Mouse (Mus musculus) lung, embryonic 16.5 days (tissue): ENCODE results near the gene Tmem163. TPM values are rescaled to one million over a fixed set of nuclear protein-coding genes. Genes with fewer than 3 reads are reported as not detected.

Experiments used
- ATAC-seq: fragments of 200-750 bp; cut with Nextera tagmentation; 2 replicates; pipeline ENCODE4 v1.8.0; 2017; ENCODE audit warnings: low read depth, mild to moderate bottlenecking, moderate library complexity
- H3K27ac ChIP-seq: fragments of 300-500 bp; sonication (generic); 2 replicates; pipeline ENCODE4 v1.5.1; 2014; ENCODE audit warnings: mild to moderate bottlenecking, control low read depth, low read length
- H3K27me3 ChIP-seq: fragments of 300-500 bp; sonication (generic); 2 replicates; pipeline ENCODE4 v1.6.1; 2014; ENCODE audit warnings: low read depth, low read length, mixed read lengths; ENCODE audit not compliant: control insufficient read depth, insufficient read depth
- H3K36me3 ChIP-seq: fragments of 300-500 bp; sonication (generic); 2 replicates; pipeline ENCODE4 v1.6.1; 2014; ENCODE audit warnings: low read length; ENCODE audit not compliant: control insufficient read depth, insufficient read depth
- H3K4me1 ChIP-seq: fragments of 300-500 bp; sonication (generic); replicated peaks from 2 replicates; pipeline ENCODE4 v1.6.1; 2014; ENCODE audit warnings: low read length, mixed read lengths; ENCODE audit not compliant: control insufficient read depth, insufficient read depth
- H3K4me2 ChIP-seq: fragments of 300-500 bp; sonication (generic); 2 replicates; pipeline ENCODE4 v1.6.1; 2014; ENCODE audit warnings: low read depth, low read length, control low read depth
- H3K4me3 ChIP-seq: fragments of 300-500 bp; sonication (generic); 2 replicates; pipeline ENCODE4 v1.5.1; 2014; ENCODE audit warnings: mild to moderate bottlenecking, low read length, control low read depth
- H3K9ac ChIP-seq: fragments of 300-500 bp; sonication (generic); 2 replicates; pipeline ENCODE4 v1.6.1; 2014; ENCODE audit warnings: low read length, control low read depth
- H3K9me3 ChIP-seq: fragments of 300-500 bp; sonication (generic); 2 replicates; pipeline ENCODE4 v1.6.1; 2016; ENCODE audit warnings: low read length; ENCODE audit not compliant: control insufficient read depth
- WGBS: fragments of 180-500 bp; shearing (Covaris S2); extraction: QIAGEN DNeasy Blood & Tissue Kit; methylation state at CpG from one replicate; pipeline ENCODE4 v1.1.7; 2014; 5-methylcytosine and 5-hydroxymethylcytosine counted together
- polyA plus RNA-seq: library from polyadenylated mRNA; unstranded; fragments of >200 nt; fragmentation: Nextera tagmentation; extraction: Ambion mirVana; gene quantifications from 2 replicates; pipeline ENCODE4 v1.2.1, GENCODE M21; 2015

The Tmem163 gene
- polyA plus RNA-seq, 1 experiment from 2014 or later, result 3.3 TPM

- H3K4me2 ChIP-seq, result no peak overlapping the region
- no peaks in the 10 kb centered on the region for H3K4me1 ChIP-seq
- H3K9ac ChIP-seq, result no peak overlapping the region
- no peaks in the 10 kb centered on the region for H3K27me3 ChIP-seq
- no peaks in the 10 kb centered on the region for H3K36me3 ChIP-seq
- no peak overlapping the region for H3K27ac ChIP-seq
- ATAC-seq, result peak; percentile 90
- no peak overlapping the region for H3K4me3 ChIP-seq
- no peaks in the 10 kb centered on the region for H3K9me3 ChIP-seq
- WGBS, result 48% methylated on average over 1 of the region's 1 CpGs
Observed at GRCm38 (mm10) chr1:127586156-127586555, 93.2 kb downstream of the Tmem163 start.

GRCm38 (mm10) chr1:127577981-127578380 is 101.4 kb downstream of the Tmem163 start:
- Histone ChIP-seq H3K4me1 (no peaks in the 10 kb centered on the region), H3K9me3 (no peaks in the 10 kb centered on the region), H3K4me3 (no peak overlapping the region), H3K4me2 (no peak overlapping the region), H3K27me3 (no peaks in the 10 kb centered on the region), H3K27ac (no peak overlapping the region), H3K9ac (no peak overlapping the region), H3K36me3 (no peaks in the 10 kb centered on the region)
- WGBS, result 66% methylated on average over 5 of the region's 5 CpGs
- ATAC-seq, result no peak

- H3K27ac ChIP-seq, result no peak overlapping the region
- no peaks in the 10 kb centered on the region for H3K27me3 ChIP-seq
- ATAC-seq, result no peak
- H3K4me1 ChIP-seq, result no peaks in the 10 kb centered on the region
- no peaks in the 10 kb centered on the region for H3K36me3 ChIP-seq
- H3K9me3 ChIP-seq, result no peaks in the 10 kb centered on the region
- H3K4me3 ChIP-seq, result no peak overlapping the region
- H3K9ac ChIP-seq, result no peak overlapping the region
- H3K4me2 ChIP-seq, result no peak overlapping the region
- 87% methylated on average over 7 of the region's 7 CpGs for WGBS
Observed at GRCm38 (mm10) chr1:127577083-127577482, 102.3 kb downstream of the Tmem163 start.

GRCm38 (mm10) chr1:127576563-127576962 is 102.8 kb downstream of the Tmem163 start:
- 59% methylated on average over 8 of the region's 8 CpGs for WGBS
- Histone ChIP-seq H3K36me3 (no peaks in the 10 kb centered on the region), H3K4me1 (no peaks in the 10 kb centered on the region), H3K9ac (no peak overlapping the region), H3K4me3 (no peak overlapping the region), H3K27ac (no peak overlapping the region), H3K4me2 (no peak overlapping the region), H3K27me3 (no peaks in the 10 kb centered on the region), H3K9me3 (no peaks in the 10 kb centered on the region)
- no peak for ATAC-seq

DNA sequence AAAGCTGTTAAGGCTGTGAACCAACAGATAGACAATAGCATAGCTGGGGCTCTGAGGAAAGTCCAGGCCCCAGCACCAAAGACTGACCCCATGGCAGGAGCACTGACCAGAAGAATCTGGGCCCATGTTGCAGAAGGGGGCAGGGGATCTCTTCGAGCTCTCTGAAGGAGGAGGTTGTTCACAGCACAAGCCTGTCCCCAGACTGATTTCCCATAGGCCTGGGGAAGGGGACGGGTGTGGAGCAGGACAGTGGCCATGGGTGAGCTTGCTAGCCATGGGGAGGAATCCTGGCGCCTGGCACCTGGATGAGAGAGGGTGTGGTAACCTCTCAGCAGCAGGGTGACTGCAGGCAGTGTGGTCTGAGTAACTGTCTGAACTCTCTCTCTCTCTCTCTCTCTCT is 103.2 kb downstream of the Tmem163 start:
- WGBS, result 42% methylated on average over 3 of the region's 3 CpGs
- no peak; the same call in 1 of the 2 replicates for ATAC-seq
- H3K4me2 ChIP-seq, result no peak overlapping the region

DNA sequence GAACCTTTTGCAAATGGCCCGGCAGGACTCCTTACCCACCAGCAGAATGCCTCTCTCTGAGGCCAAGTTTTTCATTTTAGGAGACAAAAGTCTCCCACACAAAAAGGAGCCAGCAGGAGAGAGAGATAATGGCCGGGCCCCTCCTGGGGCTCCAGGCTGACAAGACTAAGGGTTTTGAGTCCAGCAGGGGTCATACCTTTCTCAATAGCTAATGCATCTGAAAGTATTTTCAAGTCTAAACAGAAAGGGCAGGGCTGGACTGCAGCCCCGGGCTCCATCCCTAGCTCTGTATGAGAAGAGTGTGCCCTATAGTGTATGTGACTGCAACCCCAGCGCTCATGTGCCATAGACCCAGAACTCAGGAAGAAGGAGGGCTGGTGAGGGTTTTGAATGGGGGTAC is 103.7 kb downstream of the Tmem163 start:
- Histone ChIP-seq H3K9me3 (no peaks in the 10 kb centered on the region), H3K4me2 (no peak overlapping the region), H3K27ac (no peak overlapping the region), H3K4me1 (no peaks in the 10 kb centered on the region), H3K27me3 (no peaks in the 10 kb centered on the region), H3K9ac (no peak overlapping the region), H3K4me3 (no peak overlapping the region), H3K36me3 (no peaks in the 10 kb centered on the region)
- ATAC-seq, result no peak
- 40% methylated on average over 4 of the region's 4 CpGs for WGBS

More for the DNA sequence above, 103.2 kb downstream of the Tmem163 start:
- Histone ChIP-seq H3K4me3 (no peak overlapping the region), H3K27me3 (no peaks in the 10 kb centered on the region), H3K4me1 (no peaks in the 10 kb centered on the region), H3K9ac (no peak overlapping the region), H3K36me3 (no peaks in the 10 kb centered on the region), H3K27ac (no peak overlapping the region), H3K9me3 (no peaks in the 10 kb centered on the region)

DNA sequence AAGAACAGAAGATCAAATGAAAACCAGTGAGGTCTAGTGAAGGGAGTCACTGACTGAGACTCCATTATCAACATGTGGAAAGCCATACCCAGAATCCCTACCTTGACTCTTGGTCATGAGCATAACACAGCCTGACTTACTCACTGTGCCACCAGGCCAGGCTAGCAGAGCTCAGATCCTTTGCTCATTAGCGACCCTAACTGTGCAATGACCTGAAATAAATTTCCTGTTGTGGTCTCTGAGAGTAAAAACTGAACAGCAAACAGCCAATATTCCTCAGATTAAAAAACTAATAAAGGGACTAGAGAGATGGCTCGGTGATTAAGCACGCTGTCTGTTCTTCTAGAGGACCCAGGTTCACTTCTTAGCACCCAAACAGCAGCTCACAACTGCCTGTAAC is 106.2 kb downstream of the Tmem163 start:
- no peaks in the 10 kb centered on the region for H3K4me1 ChIP-seq
- WGBS, result 80% methylated on average over 3 of the region's 3 CpGs
- no peaks in the 10 kb centered on the region for H3K36me3 ChIP-seq
- no peak overlapping the region for H3K4me3 ChIP-seq
- no peak overlapping the region for H3K27ac ChIP-seq
- no peak overlapping the region for H3K9ac ChIP-seq
- no peak for ATAC-seq
- no peak overlapping the region for H3K4me2 ChIP-seq
- H3K27me3 ChIP-seq, result no peaks in the 10 kb centered on the region
- no peaks in the 10 kb centered on the region for H3K9me3 ChIP-seq

- H3K27ac ChIP-seq, result no peak overlapping the region
- no peak overlapping the region for H3K9ac ChIP-seq
- H3K9me3 ChIP-seq, result no peaks in the 10 kb centered on the region
- H3K4me3 ChIP-seq, result no peak overlapping the region
- no peaks in the 10 kb centered on the region for H3K4me1 ChIP-seq
- no peaks in the 10 kb centered on the region for H3K27me3 ChIP-seq
- ATAC-seq, result peak; percentile 76
- no peak overlapping the region for H3K4me2 ChIP-seq
- H3K36me3 ChIP-seq, result no peaks in the 10 kb centered on the region
- 63% methylated on average over 3 of the region's 3 CpGs for WGBS
Observed at GRCm38 (mm10) chr1:127568641-127569040, 110.7 kb downstream of the Tmem163 start.

- no peak overlapping the region for H3K9ac ChIP-seq
- H3K4me3 ChIP-seq, result no peak overlapping the region
- no peak overlapping the region for H3K4me2 ChIP-seq
- no peaks in the 10 kb centered on the region for H3K4me1 ChIP-seq
- ATAC-seq, result no peak
- 47% methylated on average over 2 of the region's 2 CpGs for WGBS
- H3K27ac ChIP-seq, result no peak overlapping the region
- H3K9me3 ChIP-seq, result no peaks in the 10 kb centered on the region
- H3K27me3 ChIP-seq, result no peaks in the 10 kb centered on the region
- no peaks in the 10 kb centered on the region for H3K36me3 ChIP-seq
Observed at GRCm38 (mm10) chr1:127556486-127556845, 122.9 kb downstream of the Tmem163 start.

DNA sequence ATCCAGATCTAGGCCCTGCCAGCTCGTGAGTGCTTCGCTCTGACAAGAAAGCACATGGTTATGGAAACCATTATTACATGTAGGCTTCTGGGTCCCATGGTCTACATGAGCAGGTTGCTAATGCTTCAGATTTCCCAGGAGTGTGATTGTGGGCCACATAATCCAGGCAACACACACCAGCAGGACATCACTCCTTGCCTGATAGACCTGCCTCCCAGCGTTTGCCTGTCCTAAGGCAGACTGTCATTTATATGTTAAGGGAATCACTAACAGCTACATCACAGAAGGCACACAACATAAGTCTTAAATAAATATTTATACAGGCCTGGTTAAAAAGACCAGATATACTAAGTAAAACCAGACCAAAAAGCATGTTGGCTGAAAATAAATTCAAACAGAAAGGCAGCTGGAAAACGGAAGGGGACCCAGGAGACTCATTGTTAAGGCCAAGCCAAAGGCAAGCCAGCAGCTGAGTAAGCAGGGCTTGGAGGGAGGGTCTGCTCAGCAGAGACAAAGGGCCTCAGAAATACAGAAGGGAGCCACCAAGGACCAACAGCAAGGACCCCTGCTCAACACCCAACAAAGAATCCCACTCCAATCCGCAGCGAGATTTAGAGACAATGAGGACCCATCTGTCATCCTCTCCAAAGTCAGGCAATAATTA is 123.4 kb downstream of the Tmem163 start:
- ATAC-seq, result no peak
- no peaks in the 10 kb centered on the region for H3K9me3 ChIP-seq
- H3K9ac ChIP-seq, result no peak overlapping the region
- H3K27me3 ChIP-seq, result no peaks in the 10 kb centered on the region
- no peaks in the 10 kb centered on the region for H3K4me1 ChIP-seq
- no peak overlapping the region for H3K4me2 ChIP-seq
- 57% methylated on average over 6 of the region's 6 CpGs for WGBS
- H3K4me3 ChIP-seq, result no peak overlapping the region
- no peak overlapping the region for H3K27ac ChIP-seq
- H3K36me3 ChIP-seq, result no peaks in the 10 kb centered on the region
